Mouse (Mus musculus) heart, adult 2 months (tissue): ENCODE data around the gene Nln.

Experiments used
- CTCF ChIP-seq: fragments of 200-600 bp; IDR thresholded peaks from 2 replicates; pipeline ENCODE4 v1.8.1; 2022; ENCODE audit warnings: antibody characterized with exemption, mild to moderate bottlenecking, moderate library complexity
- EP300 ChIP-seq: fragments of 200-500 bp; IDR thresholded peaks from 2 replicates; pipeline ENCODE4 v1.6.1; 2011; ENCODE audit warnings: low read depth, low read length, control low read depth; ENCODE audit not compliant: insufficient read depth
- POLR2A ChIP-seq: fragments of 200-500 bp; IDR thresholded peaks from 2 replicates; pipeline ENCODE4 v1.6.1; 2011; ENCODE audit warnings: mild to moderate bottlenecking, low read depth, low read length, control low read depth; ENCODE audit not compliant: insufficient read depth

- TF ChIP-seq POLR2A (no peak), CTCF (no peak), EP300 (no peak)
These were observed 69.6 kb downstream of the Nln start for GRCm38 (mm10) chr13:104039861-104040260.
